Mouse (Mus musculus) ovary, postnatal 36 days (tissue): ENCODE results near the gene Fdx1.

Experiments
- DNase-seq: peaks from one replicate; pipeline ENCODE4 v3.0.0; 2022; ENCODE audit warnings: low spot score, mixed read lengths

Fdx1 gene

GRCm38 (mm10) chr9:51906938-51907337 is 56.4 kb downstream of the Fdx1 start:
- no peak for DNase-seq
